Mouse (Mus musculus) stomach, postnatal 0 days (tissue): ENCODE measurements around the gene Nodal. TPM values are rescaled to one million over a fixed set of nuclear protein-coding genes. Genes with fewer than 3 reads are reported as not detected.

ENCODE experiments used
- ATAC-seq: fragments of 200-750 bp; cut with Nextera tagmentation; 2 replicates; pipeline ENCODE4 v1.8.0; 2017; ENCODE audit not compliant: low FRiP score, low TSS enrichment
- DNase-seq: peaks from one replicate; pipeline ENCODE4 v3.0.0-alpha.2; 2016; ENCODE audit warnings: low spot score
- H3K27ac ChIP-seq: fragments of 300-500 bp; sonication (generic); replicated peaks from 2 replicates; pipeline ENCODE4 v1.5.1; 2014; ENCODE audit warnings: mild to moderate bottlenecking, control low read depth
- H3K27me3 ChIP-seq: fragments of 300-500 bp; sonication (generic); 2 replicates; pipeline ENCODE4 v1.6.1; 2014; ENCODE audit warnings: low read length; ENCODE audit not compliant: control insufficient read depth, insufficient read depth
- H3K36me3 ChIP-seq: fragments of 300-500 bp; sonication (generic); 2 replicates; pipeline ENCODE4 v1.6.1; 2014; ENCODE audit warnings: low read length, mixed read lengths; ENCODE audit not compliant: control insufficient read depth, insufficient read depth
- H3K4me1 ChIP-seq: fragments of 300-500 bp; sonication (generic); replicated peaks from 2 replicates; pipeline ENCODE4 v1.6.1; 2014; ENCODE audit warnings: antibody characterized with exemption; ENCODE audit not compliant: control insufficient read depth, insufficient read depth
- H3K4me2 ChIP-seq: fragments of 300-500 bp; sonication (generic); replicated peaks from 2 replicates; pipeline ENCODE4 v1.6.1; 2014; ENCODE audit warnings: low read depth, mild to moderate bottlenecking, control low read depth, moderate library complexity
- H3K4me3 ChIP-seq: fragments of 300-500 bp; sonication (generic); 2 replicates; pipeline ENCODE4 v1.5.1; 2014; ENCODE audit warnings: low read depth, low read length, control low read depth
- H3K9ac ChIP-seq: fragments of 300-500 bp; sonication (generic); 2 replicates; pipeline ENCODE4 v1.6.1; 2014; ENCODE audit warnings: mild to moderate bottlenecking, low read length, control low read depth, mixed read lengths
- H3K9me3 ChIP-seq: fragments of 300-500 bp; sonication (generic); 2 replicates; pipeline ENCODE4 v1.6.1; 2016; ENCODE audit warnings: low read length; ENCODE audit not compliant: control insufficient read depth
- CTCF ChIP-seq: IDR thresholded peaks from 2 replicates; pipeline ENCODE4 v1.5.1; 2016; ENCODE audit warnings: antibody characterized with exemption, low read depth, mild to moderate bottlenecking, moderate library complexity
- EP300 ChIP-seq: optimal IDR thresholded peaks from 2 replicates; pipeline ENCODE3; 2016; ENCODE audit warnings: antibody characterized with exemption
- WGBS: fragments of 180-500 bp; shearing (Covaris S2); extraction: QIAGEN DNeasy Blood & Tissue Kit; methylation state at CpG from one replicate; pipeline ENCODE4 v1.1.7; 2014; 5-methylcytosine and 5-hydroxymethylcytosine counted together
- polyA plus RNA-seq: library from polyadenylated mRNA; unstranded; fragments of >200 nt; fragmentation: Nextera tagmentation; extraction: Ambion mirVana; gene quantifications from 2 replicates; pipeline ENCODE4 v1.2.1, GENCODE M21; 2015

Nodal gene
- polyA plus RNA-seq, result 0.05 TPM in 1 of 2 replicates, not detected in the other

GRCm38 (mm10) chr10:61417672-61418071 is at the start of gene Nodal:
Gene Nodal (plus strand): TSS chr10:61417972.
- peak within 1 kb of the TSS; percentile 40 for H3K4me3 ChIP-seq
- TF ChIP-seq EP300, result no peak
- TF ChIP-seq CTCF, result no peak
- no peaks in the 10 kb centered on the region for H3K36me3 ChIP-seq
- peak within 1 kb of the TSS; percentile 71 for H3K4me2 ChIP-seq
- ATAC-seq (peak; percentile 27; the same call in 1 of the 2 replicates), DNase-seq (no peak)
- H3K9me3 ChIP-seq, result no peaks in the 10 kb centered on the region
- no peak within 1 kb of the TSS for H3K27ac ChIP-seq
- H3K4me1 ChIP-seq, result 0 out of 2 replicates have a peak, but pooled peaks cover 2% of the 10 kb centered on the region
- peaks cover 6% of the 10 kb centered on the region; the same call in 1 of the 2 replicates for H3K27me3 ChIP-seq
- 32% methylated on average over 10 of the region's 10 CpGs for WGBS
- H3K9ac ChIP-seq, result peak within 1 kb of the TSS; percentile 41; the same call in 1 of the 2 replicates

GRCm38 (mm10) chr10:61369755-61370154 is 48.0 kb upstream of the Nodal start:
- no peak for TF ChIP-seq EP300
- H3K27me3 ChIP-seq, result no peaks in the 10 kb centered on the region
- no peak overlapping the region for H3K4me2 ChIP-seq
- H3K36me3 ChIP-seq, result no peaks in the 10 kb centered on the region
- H3K27ac ChIP-seq, result no peak overlapping the region; the same call in 1 of the 2 replicates
- H3K9me3 ChIP-seq, result no peaks in the 10 kb centered on the region
- DNase-seq (no peak), ATAC-seq (no peak)
- no peaks in the 10 kb centered on the region for H3K4me1 ChIP-seq
- H3K9ac ChIP-seq, result no peak overlapping the region
- H3K4me3 ChIP-seq, result no peak overlapping the region
- 62% methylated on average over 5 of the region's 5 CpGs for WGBS

- no peak overlapping the region for H3K4me2 ChIP-seq
- WGBS, result 59% methylated on average over 18 of the region's 18 CpGs
- no peaks in the 10 kb centered on the region for H3K36me3 ChIP-seq
- no peaks in the 10 kb centered on the region for H3K9me3 ChIP-seq
- no peaks in the 10 kb centered on the region for H3K4me1 ChIP-seq
- peak overlapping the region; percentile 18; the same call in 1 of the 2 replicates for H3K27ac ChIP-seq
- TF ChIP-seq EP300 (no peak), CTCF (no peak)
- DNase-seq (no peak), ATAC-seq (peak; percentile 14; the same call in 1 of the 2 replicates)
- no peak overlapping the region for H3K4me3 ChIP-seq
- no peaks in the 10 kb centered on the region for H3K27me3 ChIP-seq
- H3K9ac ChIP-seq, result no peak overlapping the region
These were observed 47.3 kb upstream of the Nodal start for GRCm38 (mm10) chr10:61370273-61370979.

GRCm38 (mm10) chr10:61371884-61372584 is 45.7 kb upstream of the Nodal start:
- Histone ChIP-seq H3K27ac (no peak overlapping the region), H3K9me3 (no peaks in the 10 kb centered on the region), H3K4me1 (no peaks in the 10 kb centered on the region), H3K9ac (no peak overlapping the region), H3K27me3 (no peaks in the 10 kb centered on the region), H3K4me2 (no peak overlapping the region), H3K36me3 (no peaks in the 10 kb centered on the region), H3K4me3 (no peak overlapping the region)
- ATAC-seq (no peak), DNase-seq (no peak)
- TF ChIP-seq EP300 (no peak), CTCF (no peak)
- 83% methylated on average over 9 of the region's 9 CpGs for WGBS

- ATAC-seq (no peak), DNase-seq (no peak)
- Histone ChIP-seq H3K4me1 (no peaks in the 10 kb centered on the region), H3K9me3 (no peaks in the 10 kb centered on the region), H3K27ac (no peak overlapping the region), H3K9ac (no peak overlapping the region; the same call in none of the 2 replicates), H3K27me3 (no peaks in the 10 kb centered on the region), H3K4me3 (no peak overlapping the region), H3K4me2 (no peak overlapping the region), H3K36me3 (no peaks in the 10 kb centered on the region)
- no peak for TF ChIP-seq CTCF
- no peak for TF ChIP-seq EP300
- WGBS, result 74% methylated on average over 4 of the region's 4 CpGs
These were observed 45.2 kb upstream of the Nodal start for GRCm38 (mm10) chr10:61372585-61372923.

GRCm38 (mm10) chr10:61374076-61374475 is 43.7 kb upstream of the Nodal start:
- H3K27me3 ChIP-seq, result no peaks in the 10 kb centered on the region
- no peaks in the 10 kb centered on the region for H3K36me3 ChIP-seq
- no peaks in the 10 kb centered on the region for H3K4me1 ChIP-seq
- H3K4me2 ChIP-seq, result no peak overlapping the region
- H3K9me3 ChIP-seq, result no peaks in the 10 kb centered on the region
- TF ChIP-seq CTCF (no peak), EP300 (no peak)
- 40% methylated on average over 4 of the region's 4 CpGs for WGBS
- no peak overlapping the region for H3K4me3 ChIP-seq
- ATAC-seq (no peak), DNase-seq (peak; percentile 28)
- 0 out of 2 replicates have a peak overlapping the region, but pooled peaks have one; percentile 35 for H3K27ac ChIP-seq
- no peak overlapping the region for H3K9ac ChIP-seq
